Mouse (Mus musculus) forebrain, embryonic 10.5 days (tissue): ENCODE results near the gene 2610301B20Rik. TPM values are rescaled to one million over a fixed set of nuclear protein-coding genes. Genes with fewer than 3 reads are reported as not detected.
"Not testable (repeated sequence)": the region's sequence is repeated elsewhere in the genome, so short reads cannot be mapped to it uniquely, and the experiment has no call there.

Experiments used
- DNase-seq: peaks from one replicate; pipeline ENCODE4 v3.0.0-alpha.2; 2017; ENCODE audit warnings: low spot score; ENCODE audit errors: extremely low spot score
- H3K27ac ChIP-seq: fragments of 300-500 bp; sonication (generic); 2 replicates; pipeline ENCODE4 v1.5.1; 2016; ENCODE audit warnings: mild to moderate bottlenecking
- H3K27me3 ChIP-seq: fragments of 300-500 bp; sonication (generic); 2 replicates; pipeline ENCODE4 v1.6.1; 2016; ENCODE audit warnings: mild to moderate bottlenecking; ENCODE audit not compliant: poor library complexity, severe bottlenecking
- H3K36me3 ChIP-seq: fragments of 300-500 bp; sonication (generic); replicated peaks from 2 replicates; pipeline ENCODE4 v1.6.1; 2016; ENCODE audit warnings: mild to moderate bottlenecking, moderate library complexity
- H3K4me1 ChIP-seq: fragments of 300-500 bp; sonication (generic); 2 replicates; pipeline ENCODE4 v1.6.1; 2016
- H3K4me3 ChIP-seq: fragments of 300-500 bp; sonication (generic); 2 replicates; pipeline ENCODE4 v1.5.1; 2016; ENCODE audit warnings: mild to moderate bottlenecking, moderate library complexity
- H3K9me3 ChIP-seq: fragments of 300-500 bp; sonication (generic); 2 replicates; pipeline ENCODE4 v1.6.1; 2016; ENCODE audit warnings: mild to moderate bottlenecking, moderate library complexity
- WGBS: fragments of 180-500 bp; shearing (Covaris S2); methylation state at CpG from one replicate; pipeline ENCODE4 v1.1.7; 2016; 5-methylcytosine and 5-hydroxymethylcytosine counted together
- polyA plus RNA-seq: library from polyadenylated mRNA; unstranded; fragments of >200 nt; fragmentation: Nextera tagmentation; extraction: Ambion mirVana; gene quantifications from 2 replicates; pipeline ENCODE4 v1.2.1, GENCODE M21; 2016

Gene 2610301B20Rik
- 40.9 and 41.8 TPM in 2 replicates for polyA plus RNA-seq

DNA sequence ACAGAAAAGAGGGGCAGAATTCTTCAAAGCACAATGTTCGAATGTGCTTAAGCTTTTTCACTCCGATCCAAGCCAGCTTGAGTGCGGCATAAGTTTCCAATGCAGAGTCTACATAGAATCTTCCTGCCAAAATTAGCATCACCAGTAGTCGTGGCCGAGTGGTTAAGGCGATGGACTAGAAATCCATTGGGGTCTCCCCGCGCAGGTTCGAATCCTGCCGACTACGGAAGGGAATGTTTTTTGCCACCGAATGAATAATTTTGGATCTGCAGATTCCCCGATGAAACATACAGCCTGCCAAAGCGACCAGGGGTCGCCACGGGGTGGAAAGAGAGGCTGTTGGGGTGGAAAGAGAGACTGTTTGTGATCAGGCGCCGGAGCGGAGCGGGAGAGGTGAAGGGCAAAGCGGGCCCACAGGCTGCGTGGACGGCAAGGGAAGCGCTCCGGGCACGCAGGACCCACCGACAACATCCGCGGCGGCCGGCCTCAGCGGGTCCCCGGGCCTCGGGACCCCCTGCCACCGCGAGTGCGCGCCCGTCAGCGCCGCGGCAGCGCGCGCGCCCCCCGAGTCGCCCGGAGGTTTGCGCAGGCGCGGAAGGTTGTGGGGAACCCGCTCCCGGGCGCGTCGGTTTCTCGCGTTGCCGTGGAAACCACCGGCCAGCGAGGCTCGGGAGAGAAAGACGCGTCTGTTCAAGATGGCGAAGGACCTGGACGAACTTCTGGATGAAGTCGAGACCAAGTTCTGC, at the start of gene 2610301B20Rik:
Gene 2610301B20Rik (plus strand): TSS at position 579 of the 746 bp plus-strand sequence.
- H3K4me1 ChIP-seq: peaks cover 15% of the 10 kb centered on the region
- H3K27ac ChIP-seq: peak within 1 kb of the TSS; percentile 96
- DNase-seq: peak; percentile 93
- WGBS: under 1% methylated on average over 60 of the region's 68 CpGs
- H3K9me3 ChIP-seq: no peaks in the 10 kb centered on the region
- H3K36me3 ChIP-seq: peaks cover 11% of the 10 kb centered on the region
- no peaks in the 10 kb centered on the region for H3K27me3 ChIP-seq
- H3K4me3 ChIP-seq: peak within 1 kb of the TSS; percentile 64

DNA sequence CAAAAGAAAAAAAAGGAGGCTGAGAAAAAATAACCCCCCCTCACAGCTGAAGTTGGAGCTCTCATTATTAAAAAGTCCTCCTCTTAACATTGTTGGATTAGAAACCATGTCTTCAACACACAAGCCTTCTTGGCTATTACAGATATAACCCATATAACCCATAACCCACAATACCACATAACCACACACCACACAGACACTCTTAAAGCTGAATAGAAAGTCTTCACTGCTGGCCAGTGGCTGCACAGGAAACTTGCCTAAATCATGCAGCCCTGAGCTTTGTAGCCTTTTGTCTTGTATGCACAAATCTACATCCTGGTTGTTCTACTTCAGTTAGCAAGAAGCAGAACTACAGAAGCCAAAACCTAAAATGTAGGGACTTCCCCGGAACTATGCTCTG, 41.0 kb upstream of the 2610301B20Rik start:
- WGBS: 95% methylated on average over 1 of the region's 1 CpGs
- no peaks in the 10 kb centered on the region for H3K36me3 ChIP-seq
- H3K27me3 ChIP-seq: no peaks in the 10 kb centered on the region
- H3K9me3 ChIP-seq: no peaks in the 10 kb centered on the region
- H3K4me1 ChIP-seq: no peaks in the 10 kb centered on the region
- no peak overlapping the region for H3K4me3 ChIP-seq
- no peak overlapping the region for H3K27ac ChIP-seq
- DNase-seq: no peak

DNA sequence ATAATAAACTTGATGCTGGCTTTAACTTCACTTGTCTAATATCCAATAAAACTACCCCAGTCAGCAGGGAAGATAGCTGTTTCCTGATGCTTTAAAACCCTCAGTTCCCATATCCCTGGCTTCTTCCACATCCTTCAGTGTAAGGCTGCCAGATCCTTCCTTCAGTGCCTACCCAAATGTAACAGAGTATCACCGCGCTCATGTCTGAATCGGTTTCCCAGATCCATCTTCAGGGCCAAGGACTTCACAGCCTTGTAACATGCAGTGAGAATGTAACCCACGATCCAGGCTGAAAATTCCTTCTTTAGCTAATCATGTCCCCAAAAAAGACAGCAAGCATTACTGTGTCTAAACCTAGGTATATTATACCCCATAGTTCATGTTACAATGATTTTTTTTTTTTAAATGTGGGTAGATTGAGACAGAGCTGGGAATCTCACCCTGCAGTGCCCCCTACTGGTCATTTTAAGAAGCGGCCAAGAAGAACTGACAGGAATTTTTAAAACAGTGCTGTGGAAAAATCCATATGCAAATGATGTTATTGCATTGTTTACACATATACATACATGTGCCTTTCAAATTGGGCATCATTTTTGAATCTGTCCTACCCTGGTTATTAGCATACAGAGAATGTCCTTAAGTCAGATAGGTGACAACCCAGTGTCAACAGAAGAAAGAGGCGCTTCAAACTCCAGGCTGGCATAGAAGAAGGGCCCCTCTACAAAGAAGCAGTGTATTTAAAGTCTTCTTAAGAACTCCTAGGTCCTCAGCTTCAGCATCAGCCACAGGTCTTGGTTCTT, 38.8 kb upstream of the 2610301B20Rik start:
- DNase-seq: no peak
- Histone ChIP-seq H3K27ac (no peak overlapping the region), H3K36me3 (no peaks in the 10 kb centered on the region), H3K4me1 (no peaks in the 10 kb centered on the region), H3K27me3 (no peaks in the 10 kb centered on the region), H3K9me3 (no peaks in the 10 kb centered on the region), H3K4me3 (no peak overlapping the region)
- 76% methylated on average over 6 of the region's 6 CpGs for WGBS

DNA sequence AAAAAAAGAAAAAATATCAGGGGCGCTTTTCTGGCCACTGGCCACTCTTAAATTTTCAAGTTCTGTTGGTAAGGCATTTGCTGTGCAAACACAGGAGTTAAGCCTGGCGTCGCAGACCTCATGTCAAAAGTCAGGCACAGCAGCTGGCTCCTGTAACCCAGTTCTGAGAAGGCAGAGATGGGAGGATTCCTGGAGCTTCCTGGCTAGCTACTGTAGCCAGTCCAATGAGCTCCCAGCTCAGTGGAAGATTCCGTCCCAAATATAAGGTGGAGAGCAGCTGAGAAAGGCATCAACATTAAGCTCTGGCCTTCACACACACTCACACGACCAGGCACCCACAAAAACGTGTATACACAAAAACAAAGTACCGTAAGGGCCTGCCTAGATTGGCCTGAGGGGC, 28.4 kb upstream of the 2610301B20Rik start:
- WGBS: 82% methylated on average over 7 of the region's 7 CpGs
- no peak overlapping the region for H3K4me3 ChIP-seq
- DNase-seq: no peak
- H3K4me1 ChIP-seq: 0 out of 2 replicates have a peak, but pooled peaks cover 3% of the 10 kb centered on the region
- H3K27me3 ChIP-seq: no peaks in the 10 kb centered on the region
- no peak overlapping the region for H3K27ac ChIP-seq
- no peaks in the 10 kb centered on the region for H3K9me3 ChIP-seq
- H3K36me3 ChIP-seq: no peaks in the 10 kb centered on the region

DNA sequence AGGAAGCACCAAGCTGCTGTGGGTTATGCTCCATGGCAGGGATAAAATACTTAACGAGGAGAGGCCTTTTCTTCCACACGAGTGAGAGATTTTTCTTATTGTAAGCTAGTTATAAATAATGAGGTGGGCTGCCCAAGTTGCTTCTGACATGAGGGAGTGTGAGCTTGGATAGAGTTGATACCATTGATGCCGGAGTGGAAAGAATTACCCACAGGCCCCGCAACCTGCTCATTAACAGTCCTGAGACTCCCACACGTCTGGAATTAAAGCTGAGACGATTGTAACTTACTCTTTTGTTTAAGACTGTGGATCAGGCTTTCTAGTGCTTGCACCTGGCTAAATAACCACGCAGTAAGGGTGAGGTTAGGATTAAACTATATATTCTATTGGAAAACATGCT, 24.5 kb upstream of the 2610301B20Rik start:
- Histone ChIP-seq H3K9me3 (no peaks in the 10 kb centered on the region), H3K36me3 (no peaks in the 10 kb centered on the region), H3K4me1 (0 out of 2 replicates have a peak, but pooled peaks cover 3% of the 10 kb centered on the region), H3K27me3 (no peaks in the 10 kb centered on the region), H3K4me3 (no peak overlapping the region), H3K27ac (no peak overlapping the region)
- 62% methylated on average over 7 of the region's 7 CpGs for WGBS
- DNase-seq: no peak

DNA sequence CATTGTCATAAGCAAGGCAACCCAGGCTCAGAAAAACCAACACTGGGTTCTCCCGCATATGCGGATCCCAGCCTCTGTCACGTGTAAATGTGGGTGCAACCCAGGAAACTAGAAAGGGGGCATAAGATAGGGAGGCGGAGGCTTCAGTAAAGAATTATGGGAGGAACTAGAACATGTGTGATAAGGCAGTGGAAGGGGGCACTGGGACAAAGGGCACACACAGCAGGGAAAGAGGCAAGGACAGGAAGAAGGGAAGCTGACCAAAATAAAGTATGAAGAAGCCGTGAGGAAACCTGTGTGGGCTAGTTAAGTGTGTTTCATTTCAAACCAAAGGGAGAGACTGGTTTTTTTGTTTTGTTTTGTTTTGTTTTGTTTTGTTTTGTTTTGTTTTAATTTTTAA, 23.3 kb upstream of the 2610301B20Rik start:
- Histone ChIP-seq H3K27ac (no peak overlapping the region), H3K36me3 (no peaks in the 10 kb centered on the region), H3K27me3 (no peaks in the 10 kb centered on the region), H3K4me3 (no peak overlapping the region), H3K9me3 (no peaks in the 10 kb centered on the region), H3K4me1 (0 out of 2 replicates have a peak, but pooled peaks cover 3% of the 10 kb centered on the region)
- DNase-seq: no peak
- 92% methylated on average over 5 of the region's 5 CpGs for WGBS

DNA sequence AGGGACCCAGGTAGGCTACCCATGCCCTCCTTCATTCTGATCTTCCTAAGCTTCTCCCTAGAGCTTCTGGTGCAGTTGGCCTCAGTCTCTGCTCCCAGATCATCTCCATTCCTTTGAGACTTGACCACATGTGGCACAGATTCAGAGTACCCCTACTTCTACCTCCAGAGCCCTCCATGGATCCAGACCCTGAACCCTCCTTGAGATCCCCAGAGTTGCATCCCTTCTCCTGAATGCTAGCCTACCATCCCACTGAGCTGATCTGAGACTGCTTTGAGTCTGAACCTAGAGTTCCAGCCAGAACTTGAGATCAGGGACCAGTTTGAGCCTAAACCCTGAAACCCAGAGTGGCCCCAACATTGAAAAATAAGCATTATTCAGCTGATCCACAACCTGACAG, 15.1 kb upstream of the 2610301B20Rik start:
- DNase-seq: no peak
- Histone ChIP-seq H3K36me3 (no peaks in the 10 kb centered on the region), H3K4me1 (0 out of 2 replicates have a peak, but pooled peaks cover 4% of the 10 kb centered on the region), H3K27me3 (no peaks in the 10 kb centered on the region), H3K27ac (no peak overlapping the region), H3K4me3 (no peak overlapping the region), H3K9me3 (no peaks in the 10 kb centered on the region)

DNA sequence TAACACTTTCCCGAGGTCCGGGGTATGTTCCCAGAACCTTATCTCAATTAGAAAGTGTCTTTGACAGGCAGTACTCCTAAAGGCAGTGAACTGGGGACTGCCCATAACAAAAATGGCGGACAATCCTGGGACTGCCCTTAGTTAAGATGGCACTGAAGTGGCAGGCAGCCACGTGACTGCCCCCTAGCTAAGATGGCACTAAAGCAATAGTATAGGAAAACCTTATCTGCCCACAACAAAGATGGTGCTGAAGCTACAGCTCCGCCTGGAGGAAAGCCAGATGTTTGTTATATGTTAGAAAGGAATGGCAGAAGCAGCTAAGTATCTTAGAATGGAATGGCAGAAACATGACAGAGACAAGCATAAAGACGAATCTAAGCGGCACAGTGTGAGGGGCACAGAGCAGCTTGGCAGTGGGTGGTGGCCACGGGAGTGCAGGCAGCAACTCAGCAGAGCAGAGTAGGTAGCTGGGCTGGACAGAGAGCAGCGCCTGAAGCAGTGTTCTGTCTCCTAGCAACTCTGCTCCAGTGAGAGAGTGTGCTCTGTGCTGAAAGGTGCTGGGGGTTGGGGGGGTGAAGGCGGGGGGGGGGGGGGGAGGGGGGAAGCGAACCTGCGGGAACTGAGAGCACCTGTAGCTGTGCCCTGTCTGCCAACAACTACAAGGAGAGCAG, 14.3 kb upstream of the 2610301B20Rik start:
- no peak for DNase-seq
- Histone ChIP-seq H3K27ac (no peak overlapping the region), H3K4me3 (peak overlapping the region; percentile 27; the same call in 1 of the 2 replicates), H3K9me3 (no peaks in the 10 kb centered on the region), H3K36me3 (no peaks in the 10 kb centered on the region), H3K4me1 (0 out of 2 replicates have a peak, but pooled peaks cover 4% of the 10 kb centered on the region), H3K27me3 (no peaks in the 10 kb centered on the region)
- WGBS: 53% methylated on average over 10 of the region's 12 CpGs

DNA sequence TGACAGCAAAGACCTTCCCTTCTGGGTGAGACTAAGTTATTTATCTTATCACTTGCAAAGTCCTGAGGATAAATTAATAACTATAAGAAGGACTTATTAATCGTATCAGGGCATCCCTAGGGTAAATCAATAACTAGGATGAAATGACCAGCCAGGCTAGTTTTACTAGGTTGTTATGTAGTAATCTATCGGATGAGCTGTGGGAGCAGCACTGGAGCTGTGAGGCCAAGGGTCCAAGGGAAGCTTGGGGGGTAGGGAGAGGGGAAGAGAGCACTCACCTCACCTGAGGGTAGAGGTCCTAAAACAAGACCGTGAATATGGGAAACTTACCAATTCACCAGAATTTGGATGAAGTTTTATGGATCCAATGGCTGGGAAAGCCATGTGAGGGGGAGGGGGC, 13.5 kb upstream of the 2610301B20Rik start:
- Histone ChIP-seq H3K27ac (no peak overlapping the region), H3K27me3 (no peaks in the 10 kb centered on the region), H3K9me3 (no peaks in the 10 kb centered on the region), H3K4me3 (no peak overlapping the region), H3K36me3 (no peaks in the 10 kb centered on the region), H3K4me1 (0 out of 2 replicates have a peak, but pooled peaks cover 4% of the 10 kb centered on the region)
- no peak for DNase-seq
- 78% methylated on average over 3 of the region's 3 CpGs for WGBS

DNA sequence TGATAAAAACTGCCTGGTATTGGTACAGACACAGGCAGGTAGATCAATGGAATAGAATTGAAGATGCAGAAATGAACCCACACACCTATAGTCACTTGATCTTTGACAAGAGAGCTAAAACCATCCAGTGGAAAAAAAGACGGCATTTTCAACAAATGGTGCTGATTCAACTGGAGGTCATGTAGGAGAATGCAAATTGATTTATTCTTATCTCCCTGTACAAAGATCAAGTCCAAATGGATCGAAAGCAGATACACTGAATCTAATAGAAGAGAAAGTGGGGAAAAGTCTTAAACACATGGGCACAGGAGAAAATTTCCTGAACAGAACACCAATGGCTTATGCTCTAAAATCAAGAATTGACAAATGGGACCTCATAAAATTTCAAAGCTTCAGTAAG, 11.4 kb upstream of the 2610301B20Rik start:
- not testable (repeated sequence) for H3K9me3 ChIP-seq, H3K4me1 ChIP-seq, H3K27ac ChIP-seq, H3K36me3 ChIP-seq, H3K27me3 ChIP-seq, H3K4me3 ChIP-seq, DNase-seq
- 95% methylated on average over 2 of the region's 2 CpGs for WGBS

DNA sequence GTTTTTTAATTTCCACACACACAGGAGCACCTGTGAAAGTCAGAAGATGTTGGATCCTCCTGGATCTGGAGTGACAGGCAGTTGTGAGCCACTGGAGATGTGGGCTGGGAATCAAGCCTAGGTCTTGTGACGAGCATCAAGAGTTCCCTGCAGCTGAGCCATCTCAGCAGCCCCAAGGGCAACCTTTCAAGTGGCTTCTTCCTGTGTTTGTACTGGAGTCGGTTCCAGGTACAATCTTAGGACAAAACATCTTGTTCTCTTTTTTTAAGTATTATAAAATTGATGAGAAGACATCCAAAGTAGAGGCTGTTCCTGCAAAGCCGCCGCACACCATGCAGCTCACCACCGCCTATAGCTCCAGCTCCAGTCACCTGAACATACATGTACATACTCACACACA, 2.1 kb upstream of the 2610301B20Rik start:
- no peak for DNase-seq
- Histone ChIP-seq H3K27ac (no peak overlapping the region), H3K4me3 (no peak overlapping the region), H3K9me3 (no peaks in the 10 kb centered on the region), H3K4me1 (peaks cover 15% of the 10 kb centered on the region), H3K36me3 (peaks cover 7% of the 10 kb centered on the region; the same call in 1 of the 2 replicates), H3K27me3 (no peaks in the 10 kb centered on the region)
- WGBS: 88% methylated on average over 5 of the region's 5 CpGs

DNA sequence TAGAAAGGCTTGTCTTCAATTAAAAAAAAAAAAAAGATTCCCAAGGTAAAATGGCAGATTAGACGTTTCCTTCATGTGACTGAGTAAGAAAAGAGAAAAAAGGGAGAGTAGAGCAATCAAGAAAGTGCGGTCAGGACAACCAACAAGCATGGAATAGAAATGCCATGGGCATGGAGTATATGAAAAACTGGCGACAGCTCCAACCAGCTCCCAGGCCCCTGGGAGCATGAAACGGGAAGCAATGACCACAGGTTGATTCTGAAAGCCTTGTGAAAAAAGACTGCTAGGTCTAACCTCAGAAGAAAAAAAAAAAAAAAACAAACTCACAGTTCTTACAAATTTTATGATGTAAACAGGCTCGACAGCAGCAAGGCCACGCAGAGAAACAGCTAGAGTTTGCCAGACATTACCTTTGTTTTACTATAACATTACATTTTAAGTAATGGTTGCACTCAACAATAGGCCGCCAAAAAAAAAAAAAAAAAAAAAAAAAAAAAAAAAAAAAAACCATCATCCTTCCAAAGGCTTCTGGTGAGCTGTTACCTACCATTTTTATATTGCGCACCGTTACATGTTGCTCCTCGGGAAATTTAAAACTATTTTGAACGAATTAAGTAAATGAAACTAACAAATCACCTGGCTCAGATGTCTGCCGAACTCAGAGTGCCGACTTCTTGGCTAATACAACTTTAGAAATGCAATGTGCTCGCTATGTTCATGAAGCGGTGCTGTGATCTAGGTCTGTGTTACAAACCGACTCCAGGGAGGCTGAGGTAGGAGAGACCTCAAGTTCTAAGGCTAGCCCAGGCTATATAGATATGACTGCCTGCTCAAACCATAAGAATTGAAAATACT, 1.4 kb upstream of the 2610301B20Rik start:
- H3K27ac ChIP-seq: peak overlapping the region; percentile 96

More for the DNA sequence above, 1.4 kb upstream of the 2610301B20Rik start:
- Histone ChIP-seq H3K36me3 (peaks cover 7% of the 10 kb centered on the region; the same call in 1 of the 2 replicates), H3K9me3 (no peaks in the 10 kb centered on the region), H3K4me1 (peaks cover 15% of the 10 kb centered on the region), H3K27me3 (no peaks in the 10 kb centered on the region), H3K4me3 (peak overlapping the region; percentile 64)
- WGBS: 36% methylated on average over 16 of the region's 16 CpGs
- DNase-seq: peak; percentile 27
